In the genomic region with DNA sequence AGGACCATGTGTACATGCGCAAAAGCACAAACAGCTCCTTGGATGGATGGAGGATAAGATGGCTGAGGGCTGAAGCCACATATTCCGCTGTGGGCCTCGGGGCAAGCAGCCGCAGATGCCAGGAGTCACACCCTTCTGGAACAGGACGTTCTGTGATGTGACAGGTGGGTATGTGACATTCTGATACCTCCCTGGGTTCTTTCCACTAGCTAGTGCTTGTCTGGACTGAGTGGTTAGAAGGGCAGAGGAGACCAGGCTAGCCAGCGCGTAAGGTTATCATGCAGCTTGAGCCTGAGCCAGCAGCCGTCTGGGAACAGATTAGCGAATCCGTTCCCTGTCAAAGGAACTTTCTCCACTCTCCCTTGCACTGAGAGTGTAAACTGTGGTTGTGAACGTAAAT, we compare ENCODE assay signal across 17 mouse cellular contexts. TPM values are rescaled to one million over a fixed set of nuclear protein-coding genes. Genes with fewer than 3 reads are reported as not detected.
"Had no signal": no experiment of that assay in that cellular context is flagged by ENCODE, and none has a peak within 500 bp of the region (broad histone marks: within the 10 kb centered on the region; RNA-seq: fewer than 3 reads in every experiment).

No protein-coding gene starts in this region.

- DNase-seq: kidney, adult 2 months; kidney, postnatal 25 days; layer of hippocampus, adult 9-11 months; layer of hippocampus, postnatal 36 days; liver; liver, embryonic 13.5 days; liver, postnatal 0 days; lung, postnatal 14 days had no signal

- H3K27me3 ChIP-seq: limb, embryonic 12.5 days; liver, embryonic 13.5 days; lung, embryonic 15.5 days; midbrain, embryonic 12.5 days; neural tube, embryonic 12.5 days had no signal

- H3K4me3 ChIP-seq: limb, embryonic 12.5 days; liver, embryonic 13.5 days; lung, embryonic 15.5 days; megakaryocyte, embryonic 14.5 days; midbrain, embryonic 12.5 days; neural tube, embryonic 12.5 days had no signal

- H3K27ac ChIP-seq: limb, embryonic 12.5 days; liver, embryonic 13.5 days; lung, embryonic 15.5 days; macrophage; midbrain, embryonic 12.5 days; neural tube, embryonic 12.5 days had no signal

- H3K4me1 ChIP-seq: limb, embryonic 12.5 days; lung, embryonic 15.5 days; midbrain, embryonic 12.5 days; neural tube, embryonic 12.5 days had no signal

- H3K4me2 ChIP-seq: limb, embryonic 12.5 days; liver, embryonic 13.5 days; lung, embryonic 15.5 days; midbrain, embryonic 12.5 days; neural tube, embryonic 12.5 days had no signal

- H3K36me3 ChIP-seq: limb, embryonic 12.5 days; liver, embryonic 13.5 days; lung, embryonic 15.5 days; midbrain, embryonic 12.5 days; neural tube, embryonic 12.5 days had no signal

- H3K9me3 ChIP-seq: limb, embryonic 12.5 days; liver, embryonic 13.5 days; lung, embryonic 15.5 days; midbrain, embryonic 12.5 days had no signal

- H3K9ac ChIP-seq: limb, embryonic 12.5 days; liver, embryonic 13.5 days; liver, postnatal 0 days; lung, embryonic 15.5 days; midbrain, embryonic 12.5 days; neural tube, embryonic 12.5 days had no signal

- ATAC-seq: intestine, embryonic 16.5 days; liver, postnatal 0 days; midbrain, embryonic 16.5 days had no signal

RNA-seq across cellular contexts. Expression of a gene that starts 48.9 kb away (rescaled TPM):
- total RNA-seq: neutrophil, adult 5-6 weeks had no signal
- polyA plus RNA-seq: macrophage had no signal
